Mouse (Mus musculus) brain, embryonic 14.5 days (tissue): ENCODE data around the gene Dhrs3.

Experiments used
- CTCF ChIP-seq: fragments of 200-500 bp; IDR thresholded peaks from 2 replicates; pipeline ENCODE4 v1.5.1; 2012; ENCODE audit warnings: inconsistent platforms, mild to moderate bottlenecking, moderate library complexity, borderline replicate concordance; ENCODE audit not compliant: insufficient read depth, insufficient read length; ENCODE audit errors: extremely low read depth
- POLR2A ChIP-seq: fragments of 200-500 bp; IDR thresholded peaks from 2 replicates; pipeline ENCODE4 v1.6.1; 2012; ENCODE audit warnings: mild to moderate bottlenecking, inconsistent platforms, borderline replicate concordance; ENCODE audit not compliant: poor library complexity, insufficient read depth, insufficient read length, severe bottlenecking; ENCODE audit errors: extremely low read depth

GRCm38 (mm10) chr4:144957186-144957585 lies 64.6 kb downstream of the Dhrs3 start:
- TF ChIP-seq POLR2A (no peak), CTCF (no peak)
